Mouse (Mus musculus) layer of hippocampus, postnatal 10 days (tissue): ENCODE data around the gene Cirbp. TPM values are rescaled to one million over a fixed set of nuclear protein-coding genes. Genes with fewer than 3 reads are reported as not detected.
"Not testable (repeated sequence)": the region's sequence is repeated elsewhere in the genome, so short reads cannot be mapped to it uniquely, and the experiment has no call there.

ENCODE experiments used
- DNase-seq, 2 experiments: peaks; one replicate each; pipeline ENCODE4 v3.0.0; 2021; ENCODE audit warnings: low spot score in 2 of 2
- total RNA-seq, 2 experiments: library from RNA; stranded (reverse); gene quantifications; 2 replicates each; pipeline ENCODE4 v1.2.3; 2021

Gene Cirbp
- total RNA-seq, 2 experiments from 2014 or later = 154 to 175 TPM

GRCm38 (mm10) chr10:80207201-80207600 lies 41.4 kb downstream of the Cirbp start:
- no peak for DNase-seq

GRCm38 (mm10) chr10:80207676-80208075 lies 41.9 kb downstream of the Cirbp start:
- no peak for DNase-seq

- DNase-seq = no peak
Observed at GRCm38 (mm10) chr10:80208248-80208647, 42.5 kb downstream of the Cirbp start.

DNA sequence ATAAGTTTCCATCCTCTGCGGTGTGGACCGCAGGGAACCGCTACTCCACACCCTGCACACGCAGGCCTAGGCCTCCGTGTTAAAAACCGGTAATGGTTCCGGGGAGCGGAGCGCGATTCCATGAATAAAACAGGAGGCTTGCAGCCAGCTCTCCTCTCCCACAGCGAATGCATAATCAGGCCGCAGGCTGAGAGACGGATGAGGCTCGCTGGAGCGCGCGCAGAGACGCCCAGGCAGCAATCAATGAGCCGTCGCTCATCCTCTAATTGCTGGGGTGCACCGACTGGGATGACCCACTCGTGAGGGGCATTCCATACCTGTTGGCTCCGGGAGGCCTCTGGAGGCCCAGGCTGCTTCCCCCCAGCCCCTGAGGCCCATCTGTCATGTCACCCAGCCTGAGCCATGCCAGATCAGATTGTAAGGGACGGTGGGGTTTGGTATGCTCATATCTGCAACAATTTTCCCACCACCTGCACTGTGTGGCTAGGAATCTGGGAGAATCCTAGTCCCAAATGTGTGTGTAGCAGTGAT lies 43.1 kb downstream of the Cirbp start:
- DNase-seq = peak; percentile 44 to 51

DNA sequence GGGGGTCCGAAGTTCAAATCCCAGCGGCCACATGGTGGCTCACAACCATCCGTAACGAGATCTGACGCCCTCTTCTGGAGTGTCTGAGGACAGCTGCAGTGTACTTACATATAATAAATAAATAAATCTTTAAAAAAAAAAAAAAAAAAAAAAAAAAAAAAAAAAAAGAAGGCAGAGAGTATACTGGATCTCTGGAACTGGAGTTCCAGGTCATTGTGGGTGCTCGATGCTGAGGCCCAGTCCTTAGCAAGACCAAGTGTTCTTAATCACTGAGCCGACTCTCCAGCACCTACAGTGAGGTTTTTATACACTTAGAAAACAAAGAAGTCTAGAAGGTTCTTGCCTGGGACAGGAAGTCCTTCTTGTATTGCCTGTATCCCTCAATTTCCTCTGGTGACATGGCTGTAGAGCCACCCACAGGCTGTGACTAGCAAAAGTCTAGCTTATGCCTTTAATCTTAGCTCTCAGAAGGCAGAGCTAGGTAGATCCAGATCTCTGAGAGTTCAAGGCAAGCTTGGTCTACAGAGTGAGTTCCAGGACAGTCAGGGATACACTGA lies 45.8 kb downstream of the Cirbp start:
- not testable (repeated sequence) for DNase-seq

- no peak for DNase-seq
Observed at GRCm38 (mm10) chr10:80215048-80215772, 49.4 kb downstream of the Cirbp start.

- no peak for DNase-seq
Observed at GRCm38 (mm10) chr10:80220676-80221075, 54.9 kb downstream of the Cirbp start.

Other genes with a start within 250 kb of the Cirbp start
- gene Kiss1r, start 249.0 kb upstream of the Cirbp start, total RNA-seq = 1 to 10 TPM; 7.5 TPM
- gene R3hdm4, start 244.8 kb upstream of the Cirbp start, total RNA-seq = 100 to 1,000 TPM; 380 to 386 TPM
- gene Arid3a, start 238.9 kb upstream of the Cirbp start, total RNA-seq = 1 to 10 TPM; 5.5 to 8.4 TPM
- gene Wdr18, start 205.8 kb upstream of the Cirbp start, total RNA-seq = 10 to 100 TPM; 41.8 to 46.5 TPM
- gene Grin3b, start 195.3 kb upstream of the Cirbp start, total RNA-seq = under 1 TPM; 0.13 to 0.27 TPM
- 100 to 1,000 TPM; 137 to 139 TPM for gene Tmem259, start 181.7 kb upstream of the Cirbp start, total RNA-seq
- 10 to 100 TPM in 1 of 2 experiments, 1 to 10 TPM in 1; 8.2 to 10.3 TPM for gene Cnn2, start 177.4 kb upstream of the Cirbp start, total RNA-seq
- gene Abca7, start 169.5 kb upstream of the Cirbp start, total RNA-seq = 10 to 100 TPM in 1 of 2 experiments, 1 to 10 TPM in 1; 9.3 to 10.3 TPM
- 1 to 10 TPM; 3.3 to 3.8 TPM for gene Arhgap45, start 149.3 kb upstream of the Cirbp start, total RNA-seq
- 10 to 100 TPM; 66.9 to 76.7 TPM for gene Polr2e, start 126.2 kb upstream of the Cirbp start, total RNA-seq
- gene Gpx4, start 118.8 kb upstream of the Cirbp start, total RNA-seq = 100 to 1,000 TPM; 408 to 448 TPM
- 10 to 100 TPM; 19.7 to 23.9 TPM for gene Sbno2, start 60.4 kb upstream of the Cirbp start, total RNA-seq
- 10 to 100 TPM; 77.1 to 88.3 TPM for gene Stk11, start 50.2 kb upstream of the Cirbp start, total RNA-seq
- gene Atp5d, start 27.4 kb upstream of the Cirbp start, total RNA-seq = 100 to 1,000 TPM; 385 to 392 TPM
- gene Cbarp, start 25.1 kb upstream of the Cirbp start, total RNA-seq = 100 to 1,000 TPM; 360 to 374 TPM
- 100 to 1,000 TPM; 112 to 128 TPM for gene Midn, start 17.7 kb upstream of the Cirbp start, total RNA-seq
- 1 to 10 TPM; 4.3 to 6.7 TPM for gene 1600002K03Rik, start 7.0 kb downstream of the Cirbp start, total RNA-seq
- gene Efna2, start 13.5 kb downstream of the Cirbp start, total RNA-seq = 10 to 100 TPM; 16.8 to 19.8 TPM
- 10 to 100 TPM; 40.3 to 46.6 TPM for gene Mum1, start 60.4 kb downstream of the Cirbp start, total RNA-seq
- 100 to 1,000 TPM; 143 to 152 TPM for gene Ndufs7, start 83.1 kb downstream of the Cirbp start, total RNA-seq
- gene Gamt, start 95.0 kb downstream of the Cirbp start, total RNA-seq = 10 to 100 TPM; 27.8 to 31.5 TPM
- gene Dazap1, start 95.5 kb downstream of the Cirbp start, total RNA-seq = 10 to 100 TPM; 94.6 to 96.3 TPM
- 100 to 1,000 TPM; 733 to 857 TPM for gene Rps15, start 126.5 kb downstream of the Cirbp start, total RNA-seq
- 100 to 1,000 TPM; 179 to 181 TPM for gene Apc2, start 130.0 kb downstream of the Cirbp start, total RNA-seq
- 10 to 100 TPM; 19.7 to 22.2 TPM for gene 2310011J03Rik, start 154.6 kb downstream of the Cirbp start, total RNA-seq
- gene Pcsk4, start 163.5 kb downstream of the Cirbp start, total RNA-seq = 1 to 10 TPM; 7.1 to 8.0 TPM
- gene Reep6, start 164.0 kb downstream of the Cirbp start, total RNA-seq = 10 to 100 TPM; 10.3 to 11.6 TPM
- gene Adamtsl5, start 182.4 kb downstream of the Cirbp start, total RNA-seq = 1 to 10 TPM in 1 of 2 experiments, under 1 TPM in 1; 0.75 to 1.2 TPM
- 1 to 10 TPM; 1.7 to 3.8 TPM for gene Plk5, start 190.5 kb downstream of the Cirbp start, total RNA-seq
- 10 to 100 TPM; 33.6 to 36.6 TPM for gene Mex3d, start 221.7 kb downstream of the Cirbp start, total RNA-seq
- 100 to 1,000 TPM; 119 to 129 TPM for gene Mbd3, start 233.6 kb downstream of the Cirbp start, total RNA-seq
- gene Uqcr11, start 240.8 kb downstream of the Cirbp start, total RNA-seq = 100 to 1,000 TPM; 503 to 527 TPM